ENCODE assay signal across 10 mouse cellular contexts in the genomic region with DNA sequence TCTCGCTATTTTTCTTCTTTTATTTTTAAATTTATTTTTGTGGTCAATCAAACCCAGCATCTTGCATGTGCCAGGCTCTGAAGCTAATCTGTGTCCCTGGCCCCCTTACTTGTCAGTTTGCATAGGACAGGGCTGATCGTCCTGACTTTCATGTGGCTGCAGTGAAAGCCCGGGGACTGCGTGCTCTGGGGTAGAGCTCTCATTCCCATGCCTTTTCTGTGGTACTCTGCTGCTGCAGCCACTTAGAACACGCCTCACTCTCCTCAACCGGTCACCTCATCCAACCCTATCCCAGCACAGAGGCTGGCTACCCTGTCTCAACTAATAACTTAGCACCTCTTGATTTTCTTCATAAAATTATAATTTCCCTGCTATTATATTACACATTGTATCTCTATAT. TPM values are rescaled to one million over a fixed set of nuclear protein-coding genes. Genes with fewer than 3 reads are reported as not detected.
A peak's percentile ranks its signal among the peaks of the same experiment; 100 is the strongest.
DNase-seq lines count a peak whose midpoint lies in the region; ATAC-seq and TF ChIP-seq lines count a peak whose summit lies in the region.
"Had no signal": no experiment of that assay in that cellular context is flagged by ENCODE, and none has a peak within 500 bp of the region (broad histone marks: within the 10 kb centered on the region; RNA-seq: fewer than 3 reads in every experiment).

No protein-coding gene starts in this region.

- 0 out of 2 replicates have a peak overlapping the region, but pooled peaks have one; percentile 16 for H3K9ac ChIP-seq in limb, embryonic 14.5 days (ENCODE audit: low read depth, low read length, severe bottlenecking)
- H3K9ac ChIP-seq in forebrain, postnatal 0 days: no peak overlapping the region
- H3K9ac ChIP-seq in hindbrain, embryonic 16.5 days (ENCODE audit: low read depth, low read length): no peak overlapping the region
- no peak overlapping the region for H3K9ac ChIP-seq in neural tube, embryonic 15.5 days (replicated peaks)

- H3K4me3 ChIP-seq in limb, embryonic 14.5 days (replicated peaks; ENCODE audit: low read length): no peak overlapping the region
- H3K4me3 ChIP-seq in limb, embryonic 10.5 days: no peak overlapping the region
- no peak overlapping the region for H3K4me3 ChIP-seq in forebrain, postnatal 0 days (ENCODE audit: low read depth, low read length)
- H3K4me3 ChIP-seq in hindbrain, embryonic 16.5 days (ENCODE audit: low read length): no peak overlapping the region
- no peak overlapping the region for H3K4me3 ChIP-seq in neural tube, embryonic 15.5 days (replicated peaks)

- TF ChIP-seq POLR2A in limb, embryonic 14.5 days (IDR thresholded peaks at IDR 0.05; ENCODE audit: borderline replicate concordance, extremely low read depth, insufficient read depth, insufficient read length): no peak

- H3K36me3 ChIP-seq in limb, embryonic 14.5 days (ENCODE audit: control insufficient read depth, insufficient read depth, low read length): no peaks in the 10 kb centered on the region
- H3K36me3 ChIP-seq in limb, embryonic 10.5 days: no peaks in the 10 kb centered on the region
- no peaks in the 10 kb centered on the region for H3K36me3 ChIP-seq in forebrain, postnatal 0 days (ENCODE audit: insufficient read depth)
- no peaks in the 10 kb centered on the region for H3K36me3 ChIP-seq in hindbrain, embryonic 16.5 days (ENCODE audit: control insufficient read depth, insufficient read depth, low read length)
- no peaks in the 10 kb centered on the region for H3K36me3 ChIP-seq in neural tube, embryonic 15.5 days

- no peak overlapping the region for H3K4me2 ChIP-seq in limb, embryonic 14.5 days (replicated peaks; ENCODE audit: low read depth, low read length, severe bottlenecking)
- H3K4me2 ChIP-seq in forebrain, postnatal 0 days (ENCODE audit: low read depth): no peak overlapping the region
- H3K4me2 ChIP-seq in hindbrain, embryonic 16.5 days (ENCODE audit: low read length): no peak overlapping the region
- no peak overlapping the region for H3K4me2 ChIP-seq in neural tube, embryonic 15.5 days

- DNase-seq in limb, embryonic 14.5 days (ENCODE audit: low spot score): no peak
- DNase-seq in limb, embryonic 10.5 days (ENCODE audit: low spot score): no peak
- no peak for DNase-seq in forebrain, postnatal 0 days
- DNase-seq in right cerebral cortex, postnatal 4 days: no peak
- DNase-seq in frontal cortex, postnatal 14 days (ENCODE audit: low spot score in 2 of 2): no peak
- DNase-seq: kidney, adult 11 months; thymus, postnatal 25 days had no signal

- H3K27me3 ChIP-seq in limb, embryonic 14.5 days (ENCODE audit: control insufficient read depth, insufficient read depth, low read length): no peaks in the 10 kb centered on the region
- no peaks in the 10 kb centered on the region for H3K27me3 ChIP-seq in limb, embryonic 10.5 days (ENCODE audit: low read depth, poor library complexity, severe bottlenecking)
- no peaks in the 10 kb centered on the region for H3K27me3 ChIP-seq in forebrain, postnatal 0 days (ENCODE audit: insufficient read depth, low read length)
- no peaks in the 10 kb centered on the region for H3K27me3 ChIP-seq in hindbrain, embryonic 16.5 days (replicated peaks; ENCODE audit: control insufficient read depth, insufficient read depth, low read length)
- no peaks in the 10 kb centered on the region for H3K27me3 ChIP-seq in neural tube, embryonic 15.5 days (replicated peaks)

- TF ChIP-seq CTCF in forebrain, postnatal 0 days (IDR thresholded peaks at IDR 0.05; ENCODE audit: low read depth): no peak

- peaks cover 10% of the 10 kb centered on the region; the same call in 1 of the 2 replicates for H3K4me1 ChIP-seq in limb, embryonic 14.5 days (ENCODE audit: control insufficient read depth, insufficient read depth, low read length)
- peaks cover 12% of the 10 kb centered on the region for H3K4me1 ChIP-seq in limb, embryonic 10.5 days
- H3K4me1 ChIP-seq in forebrain, postnatal 0 days (ENCODE audit: insufficient read depth): no peaks in the 10 kb centered on the region
- no peaks in the 10 kb centered on the region; the same call in 1 of the 2 replicates for H3K4me1 ChIP-seq in hindbrain, embryonic 16.5 days (ENCODE audit: control insufficient read depth, insufficient read depth, low read depth, low read length)
- peaks cover 14% of the 10 kb centered on the region for H3K4me1 ChIP-seq in neural tube, embryonic 15.5 days

- no peaks in the 10 kb centered on the region for H3K9me3 ChIP-seq in limb, embryonic 14.5 days (ENCODE audit: control insufficient read depth, low read length)
- H3K9me3 ChIP-seq in limb, embryonic 10.5 days (replicated peaks): no peaks in the 10 kb centered on the region
- H3K9me3 ChIP-seq in forebrain, postnatal 0 days (ENCODE audit: low read length): no peaks in the 10 kb centered on the region
- no peaks in the 10 kb centered on the region for H3K9me3 ChIP-seq in hindbrain, embryonic 16.5 days (ENCODE audit: control insufficient read depth, low read length)
- no peaks in the 10 kb centered on the region for H3K9me3 ChIP-seq in neural tube, embryonic 15.5 days (replicated peaks)

- H3K27ac ChIP-seq in limb, embryonic 14.5 days (replicated peaks; ENCODE audit: low read depth, low read length): no peak overlapping the region
- H3K27ac ChIP-seq in limb, embryonic 10.5 days: no peak overlapping the region
- H3K27ac ChIP-seq in forebrain, postnatal 0 days (ENCODE audit: low read depth, low read length): peak overlapping the region; percentile 59
- peak overlapping the region; percentile 65 for H3K27ac ChIP-seq in hindbrain, embryonic 16.5 days (ENCODE audit: low read depth, low read length)
- H3K27ac ChIP-seq in neural tube, embryonic 15.5 days (replicated peaks): peak overlapping the region; percentile 80

- 69% methylated on average over 6 of the region's 6 CpGs for WGBS in limb, embryonic 14.5 days
- WGBS in limb, embryonic 10.5 days: 82% methylated on average over 6 of the region's 6 CpGs
- 36% methylated on average over 6 of the region's 6 CpGs for WGBS in forebrain, postnatal 0 days
- 31% methylated on average over 6 of the region's 6 CpGs for WGBS in hindbrain, embryonic 16.5 days
- WGBS in neural tube, embryonic 15.5 days: 49% methylated on average over 6 of the region's 6 CpGs

- ATAC-seq in limb, embryonic 14.5 days (ENCODE audit: low FRiP score, low read depth): 0 out of 2 replicates have a peak, but pooled peaks have one; percentile 34
- peak; percentile 63 for ATAC-seq in forebrain, postnatal 0 days
- ATAC-seq in hindbrain, embryonic 16.5 days: peak; percentile 68
- ATAC-seq in neural tube, embryonic 15.5 days (ENCODE audit: low FRiP score): peak; percentile 45

RNA-seq across cellular contexts. Expression of a gene that starts 8.7 kb away (rescaled TPM):
- 0.13 and 0.20 TPM in 2 replicates for polyA plus RNA-seq in limb, embryonic 14.5 days (2012; rRNA removed)
- polyA plus RNA-seq in limb, embryonic 14.5 days (2014; fragmentation: Nextera tagmentation; extraction: Ambion mirVana): 0.12 TPM in 1 of 2 replicates, not detected in the other
- polyA plus RNA-seq in limb, embryonic 10.5 days (2016; fragmentation: Nextera tagmentation; extraction: Ambion mirVana): not detected in 2 replicates
- 0.23 and 0.62 TPM in 2 replicates for total RNA-seq in forebrain, postnatal 0 days (2014; rRNA removed)
- 0.08 and 0.29 TPM in 2 replicates for polyA plus RNA-seq in forebrain, postnatal 0 days (2015; fragmentation: Nextera tagmentation; extraction: Ambion mirVana)
- polyA plus RNA-seq in hindbrain, embryonic 16.5 days (2015; fragmentation: Nextera tagmentation; extraction: Ambion mirVana): 1.5 and 1.7 TPM in 2 replicates
- polyA plus RNA-seq in neural tube, embryonic 15.5 days (2015; fragmentation: Nextera tagmentation; extraction: Ambion mirVana): 1.3 and 1.7 TPM in 2 replicates
- total RNA-seq: liver, adult 2 months had no signal
- polyA plus RNA-seq: liver, adult 2 months had no signal

RNA-seq across cellular contexts. Expression of a gene that starts 23.5 kb away (rescaled TPM):
- 54.0 and 55.6 TPM in 2 replicates for polyA plus RNA-seq in limb, embryonic 14.5 days (2012; rRNA removed)
- polyA plus RNA-seq in limb, embryonic 14.5 days (2014; fragmentation: Nextera tagmentation; extraction: Ambion mirVana): 57.8 and 68.4 TPM in 2 replicates
- polyA plus RNA-seq in limb, embryonic 10.5 days (2016; fragmentation: Nextera tagmentation; extraction: Ambion mirVana): 57.7 and 64.5 TPM in 2 replicates
- 67.0 and 86.4 TPM in 2 replicates for total RNA-seq in forebrain, postnatal 0 days (2014; rRNA removed)
- polyA plus RNA-seq in forebrain, postnatal 0 days (2015; fragmentation: Nextera tagmentation; extraction: Ambion mirVana): 42.3 and 53.6 TPM in 2 replicates
- 72.2 and 75.8 TPM in 2 replicates for polyA plus RNA-seq in hindbrain, embryonic 16.5 days (2015; fragmentation: Nextera tagmentation; extraction: Ambion mirVana)
- polyA plus RNA-seq in neural tube, embryonic 15.5 days (2015; fragmentation: Nextera tagmentation; extraction: Ambion mirVana): 79.1 and 79.4 TPM in 2 replicates

RNA-seq across cellular contexts. Expression of a gene that starts 54.5 kb away (rescaled TPM):
- 23.3 and 27.0 TPM in 2 replicates for polyA plus RNA-seq in limb, embryonic 14.5 days (2012; rRNA removed)
- 36.3 and 40.0 TPM in 2 replicates for polyA plus RNA-seq in limb, embryonic 14.5 days (2014; fragmentation: Nextera tagmentation; extraction: Ambion mirVana)
- 26.4 and 33.4 TPM in 2 replicates for polyA plus RNA-seq in limb, embryonic 10.5 days (2016; fragmentation: Nextera tagmentation; extraction: Ambion mirVana)
- 108 and 109 TPM in 2 replicates for total RNA-seq in forebrain, postnatal 0 days (2014; rRNA removed)
- 33.1 and 42.6 TPM in 2 replicates for polyA plus RNA-seq in forebrain, postnatal 0 days (2015; fragmentation: Nextera tagmentation; extraction: Ambion mirVana)
- polyA plus RNA-seq in hindbrain, embryonic 16.5 days (2015; fragmentation: Nextera tagmentation; extraction: Ambion mirVana): 65.5 and 72.2 TPM in 2 replicates
- polyA plus RNA-seq in neural tube, embryonic 15.5 days (2015; fragmentation: Nextera tagmentation; extraction: Ambion mirVana): 64.7 and 68.8 TPM in 2 replicates

Comparison
In these comparisons a context has a peak if more than half of its experiments do, and no peak if none do; other contexts are left out.
1. H3K27ac ChIP-seq: peak in forebrain, postnatal 0 days (single experiment), hindbrain, embryonic 16.5 days (single experiment) and neural tube, embryonic 15.5 days (single experiment); none in limb, embryonic 14.5 days (single experiment) and limb, embryonic 10.5 days (single experiment).
2. Peak in every context shown above with its lines, with median percentiles within 50 percentile points of each other: ATAC-seq.